Mouse (Mus musculus): Measurements from ENCODE around the gene Tango6.

- TF ChIP-seq CTCF (IDR thresholded peaks at IDR 0.05; ENCODE audit: borderline replicate concordance, extremely low read depth, insufficient read depth, insufficient read length) (no peak), POLR2A (IDR thresholded peaks at IDR 0.05; ENCODE audit: borderline replicate concordance, extremely low read depth, insufficient read depth, insufficient read length, poor library complexity, severe bottlenecking) (peak; percentile 96)
Measured at GRCm38 (mm10) chr8:106893481-106894156, 210.8 kb downstream of the Tango6 start, which contains the start of gene Utp4.

Measured in brain, embryonic 14.5 days (tissue).